Mouse (Mus musculus) G1E (cell line): ENCODE results near the gene Gls2. TPM values are rescaled to one million over a fixed set of nuclear protein-coding genes. Genes with fewer than 3 reads are reported as not detected.

Source experiments
- ATAC-seq: 2 replicates; pipeline ENCODE4 v1.8.0; 2016; ENCODE audit warnings: mild to moderate bottlenecking; ENCODE audit not compliant: insufficient number of reproducible peaks, poor library complexity, low FRiP score, severe bottlenecking; ENCODE audit errors: extremely low read depth
- DNase-seq: peaks from one replicate; pipeline ENCODE4 v3.0.0; 2012; ENCODE audit warnings: low spot score
- H3K27me3 ChIP-seq: 2 replicates; pipeline ENCODE4 v1.6.1; 2012; ENCODE audit warnings: mild to moderate bottlenecking, low read length, inconsistent platforms; ENCODE audit not compliant: insufficient read depth
- H3K36me3 ChIP-seq: replicated peaks from 2 replicates; pipeline ENCODE3; 2012; ENCODE audit warnings: mild to moderate bottlenecking, inconsistent platforms
- H3K4me1 ChIP-seq: 2 replicates; pipeline ENCODE4 v1.6.1; 2012; ENCODE audit warnings: low read depth, low read length, inconsistent platforms, mixed read lengths; ENCODE audit not compliant: insufficient read depth
- H3K4me3 ChIP-seq: 2 replicates; pipeline ENCODE4 v1.5.1; 2012; ENCODE audit warnings: low read depth, mild to moderate bottlenecking, inconsistent platforms, low read length, moderate library complexity, mixed read lengths
- H3K9me3 ChIP-seq: replicated peaks from 2 replicates; pipeline ENCODE4 v1.6.1; 2012; ENCODE audit warnings: inconsistent platforms
- CTCF ChIP-seq: IDR thresholded peaks from 2 replicates; pipeline ENCODE4 v1.5.1; 2012; ENCODE audit warnings: low read depth, low read length, inconsistent platforms, mixed read lengths
- GATA1 ChIP-seq: IDR thresholded peaks from 2 replicates; pipeline ENCODE4 v1.6.1; 2012; ENCODE audit warnings: borderline replicate concordance, low read length, inconsistent platforms, mixed read lengths
- GATA2 ChIP-seq: IDR thresholded peaks from 2 replicates; pipeline ENCODE4 v1.6.1; 2012; ENCODE audit warnings: low read depth, low read length, inconsistent platforms, borderline replicate concordance
- POLR2AphosphoS5 ChIP-seq: IDR thresholded peaks from 2 replicates; pipeline ENCODE4 v1.6.1; 2012; ENCODE audit warnings: low read depth, low read length, inconsistent platforms; ENCODE audit not compliant: insufficient replicate concordance
- TAL1 ChIP-seq: conservative IDR thresholded peaks from 2 replicates; pipeline ENCODE4 v1.6.1; 2012; ENCODE audit warnings: low read depth, low read length, inconsistent platforms, mixed read lengths
- polyA plus RNA-seq: library from polyadenylated mRNA; stranded (reverse); fragments of >175 nt; gene quantifications from 2 replicates; pipeline ENCODE4 v1.2.3, GENCODE M21; 2012
- total RNA-seq, 2 experiments: library from RNA; stranded (forward) in 1 of 2; stranded (reverse) in 1 of 2; fragments of 200-1000 nt in 1 of 2; fragments of >200 nt in 1 of 2; fragmentation: Nextera tagmentation in 1 of 2; gene quantifications; 2 replicates each; pipeline ENCODE4 v1.2.3; 2014 to 2017

Gene Gls2
- total and polyA plus RNA-seq, 3 experiments = 4.0 to 15.0 (median 11.1) TPM

DNA sequence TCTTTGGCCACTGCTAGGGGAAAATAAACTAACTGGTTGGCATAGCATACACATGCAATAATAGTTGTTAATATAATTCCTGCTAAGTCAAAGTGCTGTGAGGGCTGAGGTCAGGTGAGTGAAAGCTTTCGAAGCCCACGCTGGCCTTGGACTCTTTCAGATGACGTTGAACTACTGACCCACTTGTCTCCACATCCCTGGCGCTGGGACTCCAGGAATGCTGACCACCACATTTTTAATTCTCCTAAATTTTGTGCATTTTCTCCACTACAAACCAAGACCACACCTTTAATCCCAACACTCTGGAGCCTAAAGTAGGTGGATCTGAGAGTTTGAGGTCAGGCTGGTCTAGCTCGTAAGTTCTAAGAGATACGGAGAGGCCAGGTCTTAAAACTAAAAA lies 1.1 kb upstream of the Gls2 start:
- DNase-seq (no peak), ATAC-seq (no peak)
- Histone ChIP-seq H3K4me3 (no peak overlapping the region), H3K36me3 (no peaks in the 10 kb centered on the region), H3K27me3 (peaks cover 3% of the 10 kb centered on the region; the same call in 1 of the 2 replicates), H3K9me3 (no peaks in the 10 kb centered on the region), H3K4me1 (peaks cover 30% of the 10 kb centered on the region)
- no peak for TF ChIP-seq GATA1
- TF ChIP-seq GATA2 = no peak
- no peak for TF ChIP-seq POLR2AphosphoS5
- no peak for TF ChIP-seq CTCF
- no peak for TF ChIP-seq TAL1

DNA sequence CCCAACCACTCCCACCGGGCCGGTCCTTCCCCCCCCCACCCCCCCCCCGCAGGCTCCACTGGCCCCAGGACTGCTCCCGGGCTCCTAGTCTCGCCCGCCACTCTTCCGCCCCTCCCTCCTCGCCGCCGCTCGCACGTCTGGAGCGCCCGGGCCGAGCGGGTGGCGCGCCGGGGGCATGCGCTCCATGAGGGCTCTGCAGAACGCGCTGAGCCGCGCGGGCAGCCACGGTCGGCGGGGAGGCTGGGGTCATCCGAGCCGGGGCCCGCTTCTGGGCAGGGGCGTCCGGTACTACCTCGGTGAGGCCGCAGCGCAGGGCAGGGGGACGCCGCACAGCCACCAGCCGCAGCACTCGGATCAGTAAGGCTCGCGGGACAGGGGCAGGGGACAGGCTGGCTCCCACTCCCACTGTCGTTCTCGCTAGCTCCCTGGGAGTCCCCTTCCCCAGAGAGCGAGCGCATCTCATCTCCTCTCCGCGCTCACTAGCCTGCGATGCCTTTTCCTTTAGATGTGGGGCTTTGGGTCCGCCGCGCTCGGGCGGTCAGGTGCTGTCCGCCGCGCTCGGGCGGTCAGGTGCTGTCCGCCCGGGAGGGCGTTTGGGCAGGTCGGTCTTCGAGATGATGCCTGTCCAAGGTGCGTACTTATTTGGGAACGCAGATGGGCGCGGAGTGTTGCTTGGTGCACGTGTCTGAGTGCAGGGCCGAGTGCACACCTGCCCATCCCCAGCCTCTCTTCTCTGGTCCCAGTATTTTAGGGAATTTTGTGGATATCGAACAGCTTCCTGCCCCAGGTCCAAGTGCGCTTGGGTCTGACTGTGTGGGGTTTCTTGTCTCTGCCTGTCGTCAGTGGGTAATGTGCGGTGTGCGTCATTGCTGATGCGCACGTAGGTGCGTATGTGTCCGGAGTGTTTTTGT lies 549 bp downstream of the Gls2 start:
- peak; percentile 50 for DNase-seq
- Histone ChIP-seq H3K4me3 (peak overlapping the region; percentile 91), H3K4me1 (peaks cover 26% of the 10 kb centered on the region), H3K36me3 (peaks cover 10% of the 10 kb centered on the region), H3K9me3 (no peaks in the 10 kb centered on the region), H3K27me3 (peaks cover 3% of the 10 kb centered on the region; the same call in 1 of the 2 replicates)
- ATAC-seq = peak; percentile 30; the same call in 1 of the 2 replicates
- TF ChIP-seq TAL1 (no peak), POLR2AphosphoS5 (no peak), CTCF (no peak)

DNA sequence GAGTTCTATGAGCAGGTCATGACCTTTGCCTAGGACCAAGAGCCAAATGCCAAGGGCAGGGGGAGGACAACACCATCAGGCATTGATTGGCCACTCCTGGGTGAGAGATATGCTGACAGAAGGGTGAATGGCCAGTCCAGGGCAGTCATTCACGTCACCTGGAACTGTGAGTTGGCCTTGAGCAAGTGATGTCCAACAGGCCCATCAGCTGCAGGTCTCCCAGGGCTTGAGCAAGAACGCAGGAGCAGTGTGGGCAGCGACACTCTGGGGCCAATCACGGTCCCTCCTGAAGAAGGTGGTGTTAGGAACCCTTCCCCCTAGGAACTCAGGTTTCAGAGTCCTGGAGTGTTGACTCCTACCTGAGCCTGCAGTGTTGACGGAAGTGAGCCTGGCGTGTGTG lies 7.6 kb downstream of the Gls2 start:
- no peaks in the 10 kb centered on the region for H3K4me1 ChIP-seq
- H3K9me3 ChIP-seq = no peaks in the 10 kb centered on the region
- peaks cover 67% of the 10 kb centered on the region for H3K36me3 ChIP-seq
- H3K4me3 ChIP-seq = no peak overlapping the region
- ATAC-seq (no peak), DNase-seq (no peak)
- H3K27me3 ChIP-seq = no peaks in the 10 kb centered on the region
- TF ChIP-seq GATA2 (no peak), POLR2AphosphoS5 (no peak), GATA1 (no peak), CTCF (no peak), TAL1 (no peak)

DNA sequence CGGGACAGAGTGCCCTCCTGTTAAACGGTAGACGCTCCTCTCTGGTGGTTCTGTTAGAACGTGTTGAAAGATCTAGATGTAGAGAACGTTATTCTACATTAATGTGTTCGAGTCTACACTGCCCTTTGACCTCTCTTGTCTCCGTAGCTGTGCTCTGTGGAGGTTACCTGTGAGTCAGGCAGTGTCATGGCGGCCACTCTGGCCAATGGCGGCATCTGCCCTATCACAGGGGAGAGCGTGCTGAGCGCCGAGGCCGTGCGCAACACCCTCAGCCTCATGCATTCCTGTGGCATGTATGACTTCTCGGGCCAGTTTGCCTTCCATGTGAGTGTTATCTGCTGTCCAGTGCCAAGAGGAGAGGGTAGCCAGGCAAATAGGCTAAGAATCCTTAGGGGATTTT lies 10.7 kb downstream of the Gls2 start:
- no peaks in the 10 kb centered on the region for H3K9me3 ChIP-seq
- H3K4me1 ChIP-seq = peaks cover 4% of the 10 kb centered on the region; the same call in 1 of the 2 replicates
- peaks cover 83% of the 10 kb centered on the region for H3K36me3 ChIP-seq
- DNase-seq (no peak), ATAC-seq (no peak)
- TF ChIP-seq POLR2AphosphoS5 (no peak), GATA2 (no peak)
- H3K4me3 ChIP-seq = no peak overlapping the region
- H3K27me3 ChIP-seq = no peaks in the 10 kb centered on the region

DNA sequence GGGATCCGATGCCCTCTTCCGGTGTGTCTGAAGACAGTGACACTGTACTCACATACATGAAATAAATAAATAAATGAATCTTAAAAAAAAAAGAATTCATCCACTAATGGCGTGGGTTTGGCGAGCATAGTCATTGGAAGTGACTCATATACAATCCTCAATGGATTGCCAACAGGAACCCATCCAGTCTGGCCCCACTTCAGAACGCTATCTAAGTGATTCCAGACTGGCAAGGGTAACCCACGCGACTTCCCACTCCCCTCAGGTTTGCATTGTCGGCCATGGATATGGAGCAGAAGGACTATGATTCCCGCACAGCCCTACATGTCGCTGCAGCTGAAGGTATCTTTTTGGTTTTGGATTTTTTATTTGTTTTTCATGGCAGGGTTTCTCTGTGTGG lies 14.1 kb downstream of the Gls2 start:
- H3K9me3 ChIP-seq = no peaks in the 10 kb centered on the region
- H3K27me3 ChIP-seq = peaks cover 4% of the 10 kb centered on the region; the same call in 1 of the 2 replicates
- TF ChIP-seq GATA1 (no peak), GATA2 (no peak), TAL1 (no peak), CTCF (no peak), POLR2AphosphoS5 (no peak)
- ATAC-seq = no peak
- no peak overlapping the region for H3K4me3 ChIP-seq
- peaks cover 72% of the 10 kb centered on the region for H3K36me3 ChIP-seq
- no peak for DNase-seq
- H3K4me1 ChIP-seq = peaks cover 21% of the 10 kb centered on the region

DNA sequence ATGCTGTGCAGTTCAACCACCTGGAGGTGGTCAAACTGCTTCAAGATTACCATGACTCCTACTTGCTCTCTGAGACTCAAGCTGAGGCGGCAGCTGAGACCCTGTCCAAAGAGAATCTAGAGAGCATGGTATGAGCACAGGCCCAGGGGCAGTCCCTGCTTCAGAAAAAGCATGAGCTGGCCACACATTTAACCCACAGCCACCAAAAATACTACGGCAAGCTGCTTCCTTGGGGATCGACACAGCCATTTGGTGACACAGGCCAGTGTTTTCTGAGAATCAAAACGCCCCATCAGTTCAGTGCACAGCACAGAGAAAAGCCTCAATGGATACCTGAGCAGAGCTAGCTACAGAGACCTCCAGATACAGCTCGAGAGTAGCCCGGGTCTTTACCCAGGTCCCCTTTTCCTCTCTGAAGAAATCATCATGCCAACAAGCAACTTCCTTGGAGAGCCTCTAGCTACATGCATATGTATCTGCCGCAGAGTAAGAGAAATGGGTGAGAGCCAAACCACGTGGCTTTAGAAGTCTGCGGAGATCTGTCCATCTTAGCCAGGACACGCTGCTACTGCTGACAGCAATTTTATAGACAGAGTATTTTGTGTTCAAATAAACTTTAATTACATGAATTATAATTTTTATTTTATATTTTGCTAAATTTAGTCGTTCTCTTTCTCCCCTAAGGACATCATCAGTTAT lies 15.2 kb downstream of the Gls2 start:
- Histone ChIP-seq H3K36me3 (peaks cover 62% of the 10 kb centered on the region), H3K4me3 (no peak overlapping the region), H3K9me3 (no peaks in the 10 kb centered on the region), H3K27me3 (peaks cover 4% of the 10 kb centered on the region; the same call in 1 of the 2 replicates), H3K4me1 (peaks cover 21% of the 10 kb centered on the region)
- ATAC-seq = no peak
- no peak for DNase-seq
- TF ChIP-seq TAL1 = no peak
- no peak for TF ChIP-seq GATA2
- no peak for TF ChIP-seq CTCF
- no peak for TF ChIP-seq POLR2AphosphoS5
- no peak for TF ChIP-seq GATA1
